Mouse (Mus musculus): ENCODE data around the gene Sde2. TPM values are rescaled to one million over a fixed set of nuclear protein-coding genes. Genes with fewer than 3 reads are reported as not detected.

The Sde2 gene
- total RNA-seq, 2 experiments from 2014 or later, result 21.5 to 22.9 TPM

Other genes starting within 250 kb of the Sde2 start
- 1 to 10 TPM; 3.9 to 4.2 TPM for gene Lin9, start 210.0 kb upstream of the Sde2 start, total RNA-seq (2021)
- not detected for gene Mixl1, start 154.1 kb upstream of the Sde2 start, total RNA-seq (2021)
- gene Acbd3, start 125.1 kb upstream of the Sde2 start, total RNA-seq (2021), result 10 to 100 TPM; 50.4 to 54.0 TPM
- gene H3f3a, start 37.2 kb upstream of the Sde2 start, total RNA-seq (2021), result 100 to 1,000 TPM; 557 to 688 TPM
- gene Lefty2, start 42.0 kb downstream of the Sde2 start, total RNA-seq (2021), result under 1 TPM; 0.32 to 0.73 TPM
- 10 to 100 TPM; 30.3 to 34.3 TPM for gene Pycr2, start 53.2 kb downstream of the Sde2 start, total RNA-seq (2021)
- gene Lefty1, start 83.9 kb downstream of the Sde2 start, total RNA-seq (2021), result 1 to 10 TPM; 3.3 to 5.7 TPM
- 10 to 100 TPM; 44.7 to 77.9 TPM for gene Tmem63a, start 91.2 kb downstream of the Sde2 start, total RNA-seq (2021)
- gene Ephx1, start 169.8 kb downstream of the Sde2 start, total RNA-seq (2021), result 100 to 1,000 TPM; 198 to 228 TPM
- gene 9130409I23Rik, start 200.1 kb downstream of the Sde2 start, total RNA-seq (2021), result not detected